Mouse (Mus musculus) heart, postnatal 25 days (tissue): ENCODE results near the gene Atg9a. TPM values are rescaled to one million over a fixed set of nuclear protein-coding genes. Genes with fewer than 3 reads are reported as not detected.
A peak's percentile ranks its signal among the peaks of the same experiment; 100 is the strongest.

Experiments
- DNase-seq: peaks from one replicate; pipeline ENCODE4 v3.0.0; 2022; ENCODE audit warnings: low spot score
- intact Hi-C: fragments of 180-260 bp; cut with DNase I; formaldehyde crosslinking; loops from one replicate; pipeline ENCODE4 v1.15.1; 2025
- total RNA-seq, 2 experiments: library from RNA; stranded (reverse); gene quantifications; 2 replicates each; pipeline ENCODE4 v1.2.3; 2021

Atg9a gene
- total RNA-seq, 2 experiments from 2014 or later = 68.2 to 72.9 TPM

- intact Hi-C loops = no loop called here
- peak; percentile 28 for DNase-seq
Measured at GRCm38 (mm10) chr1:75216797-75217585, 25.0 kb upstream of the Atg9a start.

GRCm38 (mm10) chr1:75215785-75216184, 23.8 kb upstream of the Atg9a start:
- intact Hi-C loops = no loop called here
- DNase-seq = no peak

DNA sequence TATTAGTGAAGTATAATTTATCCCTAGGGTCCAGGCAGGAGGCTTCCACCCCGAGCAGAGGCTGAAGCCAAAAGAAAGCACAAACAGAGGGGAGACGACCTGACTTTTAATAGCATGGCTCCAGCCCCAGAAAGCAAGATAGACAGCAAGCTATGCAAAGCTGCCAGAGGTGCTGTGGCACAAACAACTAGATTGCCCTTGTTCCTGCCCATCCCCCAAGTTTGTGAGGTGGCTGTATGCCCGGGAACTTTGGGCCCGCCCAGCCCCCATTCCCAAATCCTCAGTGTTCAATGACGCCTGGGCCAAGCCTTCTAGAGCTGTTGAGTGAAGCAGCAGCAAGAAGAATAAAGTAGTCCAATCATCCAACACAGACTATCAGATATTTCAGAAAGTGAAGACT, 22.9 kb upstream of the Atg9a start:
- intact Hi-C loops = no loop called here
- DNase-seq = peak; percentile 38

GRCm38 (mm10) chr1:75214442-75214841, 22.4 kb upstream of the Atg9a start:
- intact Hi-C loops = no loop called here

DNA sequence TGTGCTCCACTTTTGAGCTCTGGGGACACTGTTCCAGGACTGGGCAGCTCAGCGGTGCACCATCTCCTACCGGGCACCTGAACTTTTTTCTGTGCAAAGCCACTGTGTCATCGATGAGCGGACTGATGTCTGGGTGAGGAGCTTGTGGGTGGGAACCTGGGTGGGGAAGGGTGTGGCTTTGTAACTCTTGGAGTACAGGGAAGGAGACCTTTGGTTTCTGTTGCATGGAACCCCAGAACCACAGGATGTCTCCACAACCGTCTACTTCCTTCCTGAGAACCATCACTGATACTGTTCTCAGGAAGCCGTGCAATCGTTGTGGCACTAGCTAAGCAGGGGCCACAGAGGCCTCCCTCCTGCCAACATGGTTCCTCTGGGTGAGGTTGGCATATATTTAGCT, 21.1 kb upstream of the Atg9a start:
- no peak for DNase-seq
- intact Hi-C loops = no loop called here

More at GRCm38 (mm10) chr1:75214442-75214841, 22.4 kb upstream of the Atg9a start:
- no peak for DNase-seq

DNA sequence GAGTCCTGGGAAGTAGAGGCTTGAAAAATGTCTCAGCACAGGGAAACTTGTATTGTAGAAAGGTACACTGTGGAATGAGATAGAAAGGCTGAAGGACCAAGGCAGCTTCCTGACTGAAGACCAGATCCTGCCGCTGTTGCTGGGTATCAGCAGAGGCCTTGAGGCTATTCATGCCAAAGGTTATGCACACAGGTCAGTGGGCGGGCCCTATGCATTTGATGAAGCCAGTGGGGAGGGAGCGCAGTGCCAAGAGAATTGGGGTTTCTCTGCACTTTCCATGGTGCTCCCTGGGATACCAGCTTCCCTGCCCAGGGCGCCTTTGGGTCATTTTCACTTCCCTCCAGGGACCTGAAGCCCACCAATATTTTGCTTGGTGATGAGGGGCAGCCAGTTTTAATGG, 20.5 kb upstream of the Atg9a start:
- intact Hi-C loops = no loop called here
- DNase-seq = no peak

- no peak for DNase-seq
- intact Hi-C loops = loop anchor here (2.0 kb wide), 1 partner anchor 40 kb away; no protein-coding TSS in a partner anchor
Measured at GRCm38 (mm10) chr1:75211141-75211708, 19.2 kb upstream of the Atg9a start.

GRCm38 (mm10) chr1:75210136-75211087, 18.4 kb upstream of the Atg9a start, which contains the start of the genes Glb1l and Stk16:
Glb1l (minus strand) TSS chr1:75210813.
Stk16 (plus strand) TSS chr1:75210838.
- DNase-seq = peak; percentile 92
- intact Hi-C loops = loop anchor here (2.0 kb wide), 1 partner anchor 40 kb away; no protein-coding TSS in a partner anchor

GRCm38 (mm10) chr1:75208967-75209678, 17.1 kb upstream of the Atg9a start:
- intact Hi-C loops = loop anchor here (2.0 kb wide), 1 partner anchor 16 kb away; the partner anchor contains the start of genes Ankzf1 and Atg9a

DNA sequence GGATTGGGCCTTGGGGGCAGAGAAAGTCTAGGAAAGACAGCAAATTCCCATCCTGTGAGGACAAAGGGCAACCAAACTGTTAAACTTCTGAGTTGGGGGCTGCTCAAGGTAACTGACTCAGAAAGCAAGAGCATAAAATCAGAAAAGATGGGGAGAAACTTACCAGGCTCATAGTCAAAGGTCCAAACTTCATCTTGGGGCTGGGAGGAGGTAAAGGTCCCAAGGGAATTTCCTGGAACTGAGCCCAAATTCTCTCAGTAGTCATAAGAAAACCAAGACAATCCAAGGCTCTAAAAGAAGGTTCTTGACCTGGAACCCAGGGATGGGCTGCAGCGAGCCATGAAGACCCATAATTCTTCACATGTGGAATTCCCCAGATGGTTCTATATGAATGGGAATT, 9.2 kb upstream of the Atg9a start:
- DNase-seq = no peak
- intact Hi-C loops = no loop called here

More at GRCm38 (mm10) chr1:75208967-75209678, 17.1 kb upstream of the Atg9a start:
- DNase-seq = no peak

- intact Hi-C loops = loop anchor here (2.0 kb wide), 1 partner anchor 16 kb away; no protein-coding TSS in a partner anchor
- no peak for DNase-seq
Measured at GRCm38 (mm10) chr1:75192452-75192851, 456 bp upstream of the Atg9a start.

DNA sequence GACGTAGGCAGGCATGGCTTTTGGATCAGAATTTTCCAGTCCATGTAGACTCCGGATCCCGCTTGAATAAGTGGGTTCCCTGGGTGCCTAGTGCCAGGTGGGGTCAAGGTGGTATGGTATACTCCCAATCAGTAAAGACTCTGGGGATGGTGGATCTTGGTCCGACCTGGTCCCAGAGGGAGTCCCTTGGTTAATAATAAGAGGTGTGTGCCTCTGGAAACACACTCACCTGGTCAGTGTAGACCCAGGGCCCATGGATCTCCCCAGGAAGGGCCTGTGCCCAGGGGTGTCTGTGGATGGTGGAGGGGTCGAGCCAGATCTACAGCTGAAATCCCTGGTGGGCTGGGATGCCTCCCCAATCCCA, 756 bp downstream of the Atg9a start:
- intact Hi-C loops = no loop called here
- no peak for DNase-seq

GRCm38 (mm10) chr1:75190577-75190976, 1.4 kb downstream of the Atg9a start:
- intact Hi-C loops = no loop called here
- no peak for DNase-seq

DNA sequence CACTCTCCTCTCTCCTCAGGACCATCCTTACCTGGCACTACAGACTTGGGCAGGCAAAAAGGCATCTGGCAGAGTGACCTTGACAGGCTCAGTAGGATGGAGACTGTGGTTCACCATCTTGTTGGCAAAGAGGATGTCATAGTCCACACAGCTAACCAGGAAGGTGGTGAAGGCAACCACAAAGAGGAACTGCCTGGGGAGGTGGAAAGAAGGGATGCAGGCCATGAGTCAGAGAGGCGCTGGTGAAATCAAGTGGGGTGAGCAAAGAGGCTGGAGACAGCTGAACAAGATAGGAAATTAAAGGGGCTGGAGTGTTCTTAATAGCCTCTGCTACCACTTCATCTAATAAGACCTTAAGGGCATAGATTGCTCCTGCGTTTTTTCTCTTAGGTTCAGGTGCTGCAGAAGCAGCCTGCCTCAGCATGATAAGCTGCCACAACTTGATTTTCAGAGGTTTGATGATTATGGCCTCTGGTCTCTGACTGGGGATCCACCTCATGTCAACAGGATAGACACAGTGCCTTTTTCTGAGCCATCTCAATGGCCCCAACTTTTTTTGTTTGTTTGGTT, 4.0 kb downstream of the Atg9a start:
- no peak for DNase-seq

GRCm38 (mm10) chr1:75187126-75187525, 4.9 kb downstream of the Atg9a start:
- intact Hi-C loops = loop anchor here (2.0 kb wide), 1 partner anchor 16 kb away; no protein-coding TSS in a partner anchor
- no peak for DNase-seq

More for the DNA sequence above, 4.0 kb downstream of the Atg9a start:
- intact Hi-C loops = loop anchor here (2.0 kb wide), 1 partner anchor 17 kb away; no protein-coding TSS in a partner anchor

GRCm38 (mm10) chr1:75185495-75185894, 6.5 kb downstream of the Atg9a start:
- DNase-seq = no peak
- intact Hi-C loops = no loop called here

GRCm38 (mm10) chr1:75182160-75182559, 9.8 kb downstream of the Atg9a start:
- intact Hi-C loops = no loop called here

GRCm38 (mm10) chr1:75181377-75181870, 10.6 kb downstream of the Atg9a start:
- intact Hi-C loops = no loop called here
- DNase-seq = no peak

More at GRCm38 (mm10) chr1:75182160-75182559, 9.8 kb downstream of the Atg9a start:
- DNase-seq = no peak

GRCm38 (mm10) chr1:75180741-75181140, 11.3 kb downstream of the Atg9a start:
- DNase-seq = no peak
- intact Hi-C loops = no loop called here
